Mouse (Mus musculus) heart, adult 2 months (tissue): ENCODE measurements at regions not wholly inside any gene's neighbourhood (a gene's known extent, or its start where the extent isn't known, plus 50 kb on each side); places are given as distances from the start of the nearest gene placed in this dataset.

Experiments used
- DNase-seq, 2 experiments: peaks; one replicate each; pipeline ENCODE4 v3.0.0; 2021
- H3K27ac ChIP-seq: fragments of 200-600 bp; 2 replicates; pipeline ENCODE4 v1.8.1; 2022
- H3K27me3 ChIP-seq: fragments of 200-500 bp; 2 replicates; pipeline ENCODE4 v1.6.1; 2012; ENCODE audit warnings: mild to moderate bottlenecking, low read length, inconsistent platforms, mixed read lengths; ENCODE audit not compliant: control insufficient read depth, insufficient read depth
- H3K36me3 ChIP-seq: fragments of 200-500 bp; 2 replicates; pipeline ENCODE4 v1.6.1; 2012; ENCODE audit warnings: low read length, inconsistent platforms; ENCODE audit not compliant: control insufficient read depth, insufficient read depth
- H3K4me1 ChIP-seq: fragments of 200-500 bp; 2 replicates; pipeline ENCODE4 v1.6.1; 2011; ENCODE audit warnings: low read length; ENCODE audit not compliant: control insufficient read depth, insufficient read depth
- H3K4me3 ChIP-seq: fragments of 200-600 bp; 2 replicates; pipeline ENCODE4 v1.8.1; 2022
- H3K79me2 ChIP-seq: fragments of 200-500 bp; replicated peaks from 2 replicates; pipeline ENCODE4 v1.6.1; 2012; ENCODE audit warnings: mild to moderate bottlenecking, inconsistent platforms, low read length, moderate library complexity, mixed read lengths; ENCODE audit not compliant: control insufficient read depth, insufficient read depth
- H3K9ac ChIP-seq: fragments of 200-500 bp; 2 replicates; pipeline ENCODE4 v1.6.1; 2012; ENCODE audit warnings: low read depth, mild to moderate bottlenecking, control low read depth, inconsistent platforms, low read length, mixed read lengths
- CTCF ChIP-seq: fragments of 200-600 bp; IDR thresholded peaks from 2 replicates; pipeline ENCODE4 v1.8.1; 2022; ENCODE audit warnings: antibody characterized with exemption, mild to moderate bottlenecking, moderate library complexity
- EP300 ChIP-seq: fragments of 200-500 bp; IDR thresholded peaks from 2 replicates; pipeline ENCODE4 v1.6.1; 2011; ENCODE audit warnings: low read depth, low read length, control low read depth; ENCODE audit not compliant: insufficient read depth
- POLR2A ChIP-seq: fragments of 200-500 bp; IDR thresholded peaks from 2 replicates; pipeline ENCODE4 v1.6.1; 2011; ENCODE audit warnings: mild to moderate bottlenecking, low read depth, low read length, control low read depth; ENCODE audit not compliant: insufficient read depth
- WGBS: fragments of 180-500 bp; shearing (Covaris S2); methylation state at CpG from one replicate; pipeline ENCODE4 v1.1.7; 2018; 5-methylcytosine and 5-hydroxymethylcytosine counted together
- intact Hi-C: fragments of 180-260 bp; cut with DNase I; formaldehyde crosslinking; loops from one replicate; pipeline ENCODE4 v1.15.1; 2025

GRCm38 (mm10) chr4:124198832-124199231 lies 281.0 kb upstream of the 4930535I16Rik start:
- H3K36me3 ChIP-seq: no peaks in the 10 kb centered on the region
- H3K9ac ChIP-seq: no peak overlapping the region
- TF ChIP-seq EP300: no peak
- no peak for TF ChIP-seq CTCF
- TF ChIP-seq POLR2A: no peak
- H3K27ac ChIP-seq: no peak overlapping the region
- H3K4me1 ChIP-seq: no peaks in the 10 kb centered on the region
- H3K79me2 ChIP-seq: no peaks in the 10 kb centered on the region
- DNase-seq: no peak
- H3K4me3 ChIP-seq: no peak overlapping the region
- intact Hi-C loops: no loop called here
- no peaks in the 10 kb centered on the region for H3K27me3 ChIP-seq
- 72% methylated on average over 15 of the region's 15 CpGs for WGBS

- Histone ChIP-seq H3K4me3 (no peak overlapping the region), H3K27me3 (no peaks in the 10 kb centered on the region), H3K4me1 (no peaks in the 10 kb centered on the region), H3K79me2 (no peaks in the 10 kb centered on the region), H3K36me3 (no peaks in the 10 kb centered on the region), H3K27ac (no peak overlapping the region), H3K9ac (no peak overlapping the region)
- intact Hi-C loops: no loop called here
- no peak for DNase-seq
- TF ChIP-seq CTCF: no peak
- no peak for TF ChIP-seq POLR2A
- TF ChIP-seq EP300: no peak
- WGBS: 23% methylated on average over 12 of the region's 12 CpGs
Measured at GRCm38 (mm10) chr4:124196711-124197110, 278.9 kb upstream of the 4930535I16Rik start.

GRCm38 (mm10) chr4:124193059-124193721 lies 275.4 kb upstream of the 4930535I16Rik start:
- no peak overlapping the region for H3K27ac ChIP-seq
- WGBS: 83% methylated on average over 15 of the region's 15 CpGs
- H3K4me3 ChIP-seq: no peak overlapping the region
- intact Hi-C loops: no loop called here
- no peak overlapping the region for H3K9ac ChIP-seq
- H3K36me3 ChIP-seq: no peaks in the 10 kb centered on the region
- no peak for DNase-seq
- H3K4me1 ChIP-seq: no peaks in the 10 kb centered on the region
- H3K27me3 ChIP-seq: no peaks in the 10 kb centered on the region; the same call in 1 of the 2 replicates
- TF ChIP-seq EP300 (no peak), POLR2A (no peak), CTCF (no peak)
- H3K79me2 ChIP-seq: no peaks in the 10 kb centered on the region

GRCm38 (mm10) chr4:124190775-124191174 lies 273.0 kb upstream of the 4930535I16Rik start:
- no peak for DNase-seq
- Histone ChIP-seq H3K4me1 (no peaks in the 10 kb centered on the region), H3K27me3 (no peaks in the 10 kb centered on the region; the same call in 1 of the 2 replicates), H3K36me3 (no peaks in the 10 kb centered on the region), H3K27ac (no peak overlapping the region), H3K4me3 (no peak overlapping the region), H3K79me2 (no peaks in the 10 kb centered on the region), H3K9ac (no peak overlapping the region)
- intact Hi-C loops: no loop called here
- 69% methylated on average over 4 of the region's 4 CpGs for WGBS
- TF ChIP-seq EP300 (no peak), CTCF (no peak), POLR2A (no peak)

- Histone ChIP-seq H3K9ac (no peak overlapping the region), H3K36me3 (no peaks in the 10 kb centered on the region), H3K27ac (no peak overlapping the region), H3K27me3 (no peaks in the 10 kb centered on the region; the same call in 1 of the 2 replicates), H3K4me1 (no peaks in the 10 kb centered on the region), H3K79me2 (no peaks in the 10 kb centered on the region), H3K4me3 (no peak overlapping the region)
- no peak for TF ChIP-seq EP300
- TF ChIP-seq POLR2A: no peak
- TF ChIP-seq CTCF: no peak
- DNase-seq: no peak
- WGBS: 66% methylated on average over 13 of the region's 13 CpGs
- intact Hi-C loops: no loop called here
Measured at GRCm38 (mm10) chr4:124189993-124190385, 272.2 kb upstream of the 4930535I16Rik start.

GRCm38 (mm10) chr4:124189352-124189992 lies 271.6 kb upstream of the 4930535I16Rik start:
- Histone ChIP-seq H3K36me3 (no peaks in the 10 kb centered on the region), H3K9ac (no peak overlapping the region), H3K27me3 (no peaks in the 10 kb centered on the region; the same call in 1 of the 2 replicates), H3K27ac (no peak overlapping the region), H3K4me3 (no peak overlapping the region), H3K4me1 (no peaks in the 10 kb centered on the region), H3K79me2 (no peaks in the 10 kb centered on the region)
- intact Hi-C loops: no loop called here
- WGBS: 17% methylated on average over 24 of the region's 24 CpGs
- TF ChIP-seq CTCF (no peak), POLR2A (no peak), EP300 (no peak)
- DNase-seq: no peak
